Mouse (Mus musculus) layer of hippocampus, postnatal 10 days (tissue): ENCODE measurements around the gene Foxi3. TPM values are rescaled to one million over a fixed set of nuclear protein-coding genes. Genes with fewer than 3 reads are reported as not detected.

Source experiments
- DNase-seq, 2 experiments: peaks; one replicate each; pipeline ENCODE4 v3.0.0; 2021; ENCODE audit warnings: low spot score in 2 of 2
- total RNA-seq, 2 experiments: library from RNA; stranded (reverse); gene quantifications; 2 replicates each; pipeline ENCODE4 v1.2.3; 2021

Foxi3 gene
- total RNA-seq, 2 experiments from 2014 or later: not detected

GRCm38 (mm10) chr6:70986683-70987082 lies 30.4 kb downstream of the Foxi3 start:
- DNase-seq: no peak

GRCm38 (mm10) chr6:70996123-70996723 lies 39.9 kb downstream of the Foxi3 start:
- no peak for DNase-seq

GRCm38 (mm10) chr6:71002656-71003055 lies 46.3 kb downstream of the Foxi3 start:
- DNase-seq: no peak

- DNase-seq: no peak
Measured at GRCm38 (mm10) chr6:71004161-71004560, 47.8 kb downstream of the Foxi3 start.

Other genes with a start within 250 kb of the Foxi3 start
- gene Rpia, start 164.3 kb upstream of the Foxi3 start, total RNA-seq: 10 to 100 TPM; 11.9 to 15.7 TPM
- gene Eif2ak3, start 112.0 kb upstream of the Foxi3 start, total RNA-seq: 10 to 100 TPM; 18.3 to 21.6 TPM
- gene Tex37, start 37.6 kb upstream of the Foxi3 start, total RNA-seq: not detected
- 1 to 10 TPM; 3.1 to 5.5 TPM for gene Thnsl2, start 187.9 kb downstream of the Foxi3 start, total RNA-seq
- not detected for gene Fabp1, start 243.3 kb downstream of the Foxi3 start, total RNA-seq